Mouse (Mus musculus) erythroblast, embryonic 14.5 days (primary cell): ENCODE measurements around the gene Caap1.

ENCODE experiments used
- GATA1 ChIP-seq: IDR thresholded peaks from 2 replicates; pipeline ENCODE4 v1.6.1; 2012; ENCODE audit warnings: low read length, inconsistent platforms, mixed read lengths
- TAL1 ChIP-seq: IDR thresholded peaks from 3 replicates; pipeline ENCODE4 v1.6.1; 2012; ENCODE audit warnings: low read length, inconsistent platforms, mixed read lengths

- TF ChIP-seq TAL1 (no peak), GATA1 (no peak)
Observed at GRCm38 (mm10) chr4:94572677-94573076, 16.1 kb upstream of the Caap1 start.
